Mouse (Mus musculus): Measurements from ENCODE around the gene Tex44. TPM values are rescaled to one million over a fixed set of nuclear protein-coding genes. Genes with fewer than 3 reads are reported as not detected.

Tex44 gene
- polyA plus RNA-seq (2015; fragmentation: Nextera tagmentation; extraction: Ambion mirVana), result not detected in 2 replicates

DNA sequence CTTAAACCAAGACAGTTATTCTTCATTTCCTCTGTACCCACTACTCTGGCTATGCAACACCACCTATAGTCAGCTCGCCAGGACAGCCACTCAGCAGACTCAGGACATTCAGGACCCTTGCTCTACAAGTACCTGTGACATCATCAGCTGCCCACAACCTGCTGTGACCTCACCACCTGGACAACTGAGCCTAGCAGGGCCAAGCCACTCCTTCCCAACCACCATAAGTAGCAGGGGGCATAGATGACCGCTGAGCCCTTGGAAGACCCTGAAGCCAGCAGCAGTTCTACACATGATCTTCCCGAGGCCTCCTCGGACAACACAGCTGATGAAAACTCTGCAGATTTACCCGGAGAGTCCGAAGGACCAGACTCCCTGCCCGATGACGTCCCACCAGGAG is at the start of gene Tex44, which contains the start of gene Nmur1:
Gene Tex44, plus strand, starts transcription at position 202 of the 400 bp plus-strand sequence.
Gene Nmur1, minus strand, starts transcription at position 101 of the 400 bp plus-strand sequence.
- Histone ChIP-seq H3K36me3 (no peaks in the 10 kb centered on the region), H3K4me1 (replicated peaks) (no peaks in the 10 kb centered on the region), H3K4me2 (no peak within 1 kb of the TSS), H3K4me3 (replicated peaks) (no peak within 1 kb of the TSS), H3K27ac (no peak within 1 kb of the TSS), H3K9ac (no peak within 1 kb of the TSS), H3K9me3 (replicated peaks) (no peaks in the 10 kb centered on the region), H3K27me3 (no peaks in the 10 kb centered on the region)
- DNase-seq, result no peak
- ATAC-seq (ENCODE audit: low read depth), result no peak
- 79% methylated on average over 8 of the region's 8 CpGs for WGBS (ENCODE audit: insufficient replicate concordance)

DNA sequence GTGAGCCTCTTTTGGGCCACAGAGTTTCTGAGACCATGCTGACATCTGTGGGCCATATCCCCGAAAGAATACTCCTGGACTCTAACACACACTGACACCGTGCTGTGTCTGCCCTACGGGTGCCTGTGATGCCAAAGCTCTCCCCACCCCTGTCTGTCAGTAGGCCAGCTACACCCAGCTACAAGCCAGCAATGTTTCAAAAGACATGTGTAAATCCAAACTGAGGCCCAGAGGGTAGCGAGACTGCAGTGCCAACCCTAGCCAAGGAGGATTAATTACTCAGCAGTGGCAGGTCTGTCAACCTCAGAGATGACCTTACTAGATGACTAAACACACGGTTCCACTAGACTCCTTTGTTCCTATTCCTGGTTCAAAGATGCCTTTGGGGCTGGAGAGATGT is 49.8 kb upstream of the Tex44 start:
- H3K27me3 ChIP-seq, result no peaks in the 10 kb centered on the region
- no peak overlapping the region for H3K9ac ChIP-seq
- DNase-seq (no peak), ATAC-seq (ENCODE audit: low read depth) (no peak)
- H3K4me3 ChIP-seq (replicated peaks), result no peak overlapping the region
- no peaks in the 10 kb centered on the region for H3K36me3 ChIP-seq
- no peak overlapping the region for H3K4me2 ChIP-seq
- 69% methylated on average over 5 of the region's 5 CpGs for WGBS (ENCODE audit: insufficient replicate concordance)
- no peak overlapping the region for H3K27ac ChIP-seq
- H3K4me1 ChIP-seq (replicated peaks), result peaks cover 17% of the 10 kb centered on the region; the same call in 1 of the 2 replicates
- no peaks in the 10 kb centered on the region for H3K9me3 ChIP-seq (replicated peaks)

DNA sequence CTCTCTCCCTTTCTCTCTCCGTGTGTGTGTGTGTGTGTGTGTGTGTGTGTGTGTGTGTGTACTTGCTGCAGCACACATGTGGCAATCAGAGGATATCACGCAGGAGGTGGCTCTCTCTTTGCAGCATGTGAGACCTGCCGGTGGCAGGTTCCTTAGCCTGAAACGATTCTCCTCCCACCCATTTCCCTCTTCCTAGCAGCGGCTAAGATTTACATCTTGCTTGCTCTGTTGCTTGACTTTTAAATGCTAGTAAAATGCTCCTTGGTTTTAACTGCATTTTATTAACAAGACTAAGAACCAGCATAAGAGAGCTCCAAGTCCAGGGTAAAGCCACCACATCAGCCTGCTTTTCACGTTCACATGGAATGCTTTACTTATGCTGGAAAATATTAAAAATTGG is 47.5 kb upstream of the Tex44 start:
- no peak overlapping the region for H3K9ac ChIP-seq
- no peak overlapping the region for H3K4me2 ChIP-seq
- ATAC-seq (ENCODE audit: low read depth), result no peak
- H3K4me1 ChIP-seq (replicated peaks), result peaks cover 17% of the 10 kb centered on the region; the same call in 1 of the 2 replicates
- DNase-seq, result no peak
- H3K27ac ChIP-seq, result no peak overlapping the region
- H3K4me3 ChIP-seq (replicated peaks), result no peak overlapping the region
- 26% methylated on average over 6 of the region's 6 CpGs for WGBS (ENCODE audit: insufficient replicate concordance)
- no peaks in the 10 kb centered on the region for H3K36me3 ChIP-seq
- no peaks in the 10 kb centered on the region for H3K9me3 ChIP-seq (replicated peaks)
- H3K27me3 ChIP-seq, result no peaks in the 10 kb centered on the region

DNA sequence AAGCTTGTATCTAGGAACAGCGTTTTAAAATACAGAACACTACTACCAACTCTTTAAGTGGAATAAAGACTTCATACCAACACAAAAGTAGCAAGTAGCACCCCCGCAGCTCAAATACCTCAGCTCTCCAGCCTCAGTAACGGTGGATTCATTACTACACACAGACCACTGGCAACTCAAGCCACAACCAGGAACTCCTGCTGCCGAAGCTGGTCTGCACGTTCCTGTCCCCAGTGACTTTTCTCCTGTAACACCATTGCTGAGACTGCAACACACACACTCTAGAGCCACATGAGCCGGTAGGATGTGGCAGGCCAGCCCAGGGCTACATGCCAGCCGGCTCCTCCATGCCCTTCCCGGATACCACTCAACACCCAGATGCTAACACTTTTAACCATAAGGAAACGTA is 47.0 kb upstream of the Tex44 start:
- no peak for ATAC-seq (ENCODE audit: low read depth)
- no peak for DNase-seq
- no peaks in the 10 kb centered on the region for H3K9me3 ChIP-seq (replicated peaks)
- 51% methylated on average over 9 of the region's 9 CpGs for WGBS (ENCODE audit: insufficient replicate concordance)
- H3K4me3 ChIP-seq (replicated peaks), result no peak overlapping the region
- peaks cover 17% of the 10 kb centered on the region; the same call in 1 of the 2 replicates for H3K4me1 ChIP-seq (replicated peaks)
- H3K27ac ChIP-seq, result no peak overlapping the region
- no peak overlapping the region for H3K4me2 ChIP-seq
- no peaks in the 10 kb centered on the region for H3K36me3 ChIP-seq
- no peak overlapping the region for H3K9ac ChIP-seq
- H3K27me3 ChIP-seq, result no peaks in the 10 kb centered on the region

DNA sequence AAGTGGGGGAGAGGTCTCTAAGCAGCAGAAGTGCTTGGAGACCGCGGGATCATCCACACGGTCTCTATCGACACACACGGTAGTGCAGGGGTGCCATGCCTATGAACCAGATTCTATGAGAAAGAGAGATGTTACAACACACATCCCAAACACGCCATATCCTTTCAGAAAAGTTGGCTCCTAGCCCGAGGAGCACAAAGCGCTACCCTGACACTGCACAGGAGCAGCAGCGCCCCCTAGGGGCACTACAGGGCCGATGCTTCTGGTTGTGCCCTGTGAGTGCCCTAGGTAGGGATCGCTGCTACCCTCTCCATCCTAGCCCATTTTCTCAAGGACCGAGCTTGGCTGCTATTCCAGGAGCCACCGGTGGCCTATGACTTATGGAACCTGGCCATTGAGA is 45.1 kb upstream of the Tex44 start:
- Histone ChIP-seq H3K4me1 (replicated peaks) (peaks cover 17% of the 10 kb centered on the region; the same call in 1 of the 2 replicates), H3K4me3 (replicated peaks) (peak overlapping the region; percentile 33), H3K4me2 (peak overlapping the region; percentile 61), H3K9me3 (replicated peaks) (no peaks in the 10 kb centered on the region), H3K27me3 (no peaks in the 10 kb centered on the region), H3K9ac (peak overlapping the region; percentile 41; the same call in 1 of the 2 replicates), H3K27ac (no peak overlapping the region), H3K36me3 (no peaks in the 10 kb centered on the region)
- WGBS (ENCODE audit: insufficient replicate concordance), result 12% methylated on average over 13 of the region's 13 CpGs
- peak; percentile 64 for ATAC-seq (ENCODE audit: low read depth)
- DNase-seq, result peak; percentile 48

DNA sequence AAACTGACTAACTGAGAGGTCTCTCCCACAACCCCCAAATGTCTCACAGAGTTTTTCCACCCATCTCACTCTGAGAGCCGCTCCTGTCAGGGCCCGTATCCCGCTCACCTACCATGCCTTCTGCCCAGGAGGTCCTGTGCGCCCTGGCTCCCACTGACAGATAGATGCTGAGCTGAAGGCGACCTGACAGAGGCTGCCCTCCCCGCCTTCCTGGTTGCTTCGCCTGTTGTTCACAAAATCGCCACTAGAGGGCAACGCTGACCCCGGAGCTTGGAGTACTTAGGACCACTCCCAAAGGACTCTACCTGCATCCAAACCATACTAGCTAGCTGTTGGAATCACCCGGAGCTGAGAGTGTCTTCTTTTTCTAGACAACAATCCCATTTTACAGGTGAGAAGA is 36.9 kb upstream of the Tex44 start:
- Histone ChIP-seq H3K4me2 (no peak overlapping the region), H3K4me1 (replicated peaks) (no peaks in the 10 kb centered on the region), H3K9me3 (replicated peaks) (no peaks in the 10 kb centered on the region), H3K27ac (no peak overlapping the region), H3K4me3 (replicated peaks) (no peak overlapping the region), H3K27me3 (0 out of 2 replicates have a peak, but pooled peaks cover 2% of the 10 kb centered on the region), H3K9ac (no peak overlapping the region), H3K36me3 (no peaks in the 10 kb centered on the region)
- DNase-seq (peak; percentile 40), ATAC-seq (ENCODE audit: low read depth) (0 out of 2 replicates have a peak, but pooled peaks have one; percentile 43)
- WGBS (ENCODE audit: insufficient replicate concordance), result 2% methylated on average over 11 of the region's 11 CpGs

DNA sequence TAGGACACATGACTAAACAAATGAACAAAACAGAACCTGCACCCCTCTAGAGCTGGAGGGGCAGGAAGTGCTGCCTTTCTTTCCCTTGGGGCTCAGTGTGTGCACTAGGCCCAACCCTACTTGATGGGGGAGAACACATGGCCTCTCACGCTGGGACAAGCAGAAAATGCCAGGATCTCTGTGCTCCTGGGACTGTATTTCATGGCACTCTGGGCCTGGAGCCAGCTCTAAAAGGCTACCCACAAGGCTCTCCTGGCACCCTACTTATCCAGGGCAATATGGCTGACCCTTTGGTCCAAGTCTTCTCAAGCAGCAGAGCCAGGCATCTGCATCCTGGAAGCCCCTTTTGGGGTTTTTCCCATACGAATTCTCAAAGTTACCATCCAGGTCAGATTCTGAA is 34.7 kb upstream of the Tex44 start:
- ATAC-seq (ENCODE audit: low read depth) (no peak), DNase-seq (no peak)
- Histone ChIP-seq H3K9ac (no peak overlapping the region), H3K36me3 (no peaks in the 10 kb centered on the region), H3K4me1 (replicated peaks) (no peaks in the 10 kb centered on the region), H3K4me3 (replicated peaks) (no peak overlapping the region), H3K4me2 (no peak overlapping the region), H3K27me3 (0 out of 2 replicates have a peak, but pooled peaks cover 2% of the 10 kb centered on the region), H3K27ac (no peak overlapping the region), H3K9me3 (replicated peaks) (no peaks in the 10 kb centered on the region)
- 66% methylated on average over 2 of the region's 2 CpGs for WGBS (ENCODE audit: insufficient replicate concordance)

DNA sequence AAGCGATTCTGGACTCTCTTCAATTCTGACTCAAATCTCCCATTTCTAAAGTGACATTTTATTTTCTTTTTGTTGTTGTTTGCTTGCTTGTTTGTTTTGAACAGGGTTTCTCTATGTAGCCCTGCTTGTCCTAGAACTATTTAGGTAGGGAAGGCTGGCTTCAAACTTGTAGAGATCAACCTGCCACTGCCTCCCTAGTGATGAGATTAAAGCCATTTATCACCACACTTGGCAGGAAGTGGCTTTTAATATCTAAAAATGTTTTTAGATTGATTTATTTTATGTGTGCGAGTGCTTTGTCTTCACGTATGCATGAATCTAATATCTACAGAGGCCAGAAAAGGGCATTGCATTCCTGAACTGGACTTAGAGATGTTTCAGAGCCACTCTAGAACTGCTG is 32.9 kb upstream of the Tex44 start:
- no peak for DNase-seq
- Histone ChIP-seq H3K27ac (no peak overlapping the region), H3K4me1 (replicated peaks) (peaks cover 3% of the 10 kb centered on the region; the same call in 1 of the 2 replicates), H3K4me2 (no peak overlapping the region), H3K9me3 (replicated peaks) (no peaks in the 10 kb centered on the region), H3K9ac (no peak overlapping the region), H3K4me3 (replicated peaks) (no peak overlapping the region), H3K27me3 (no peaks in the 10 kb centered on the region), H3K36me3 (no peaks in the 10 kb centered on the region)
- no peak for ATAC-seq (ENCODE audit: low read depth)
- WGBS (ENCODE audit: insufficient replicate concordance), result 57% methylated on average over 3 of the region's 3 CpGs

DNA sequence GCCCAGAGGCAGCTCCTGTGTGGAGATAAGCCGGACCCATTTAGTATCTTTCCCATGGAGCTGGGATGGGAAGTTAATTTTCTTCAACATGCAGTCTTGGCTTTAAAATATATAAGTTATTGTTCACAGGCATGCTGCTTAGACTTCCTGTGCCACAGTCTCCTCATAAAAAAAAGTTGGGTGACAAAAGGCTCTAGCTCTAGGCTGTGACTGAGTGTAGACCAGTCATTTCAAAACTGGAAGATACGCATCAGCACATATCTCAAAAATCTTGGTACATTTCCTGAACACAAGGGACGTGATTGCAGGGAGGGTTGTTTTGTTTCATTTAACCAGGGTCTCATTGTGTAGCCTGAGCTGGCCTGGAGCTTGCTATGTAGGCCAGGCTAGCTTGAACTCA is 31.9 kb upstream of the Tex44 start:
- no peak overlapping the region for H3K4me3 ChIP-seq (replicated peaks)
- no peak overlapping the region for H3K9ac ChIP-seq
- ATAC-seq (ENCODE audit: low read depth), result no peak
- H3K4me1 ChIP-seq (replicated peaks), result peaks cover 8% of the 10 kb centered on the region
- WGBS (ENCODE audit: insufficient replicate concordance), result 61% methylated on average over 3 of the region's 3 CpGs
- no peaks in the 10 kb centered on the region for H3K36me3 ChIP-seq
- H3K4me2 ChIP-seq, result no peak overlapping the region
- H3K9me3 ChIP-seq (replicated peaks), result no peaks in the 10 kb centered on the region
- no peak overlapping the region for H3K27ac ChIP-seq
- no peaks in the 10 kb centered on the region for H3K27me3 ChIP-seq
- no peak for DNase-seq

DNA sequence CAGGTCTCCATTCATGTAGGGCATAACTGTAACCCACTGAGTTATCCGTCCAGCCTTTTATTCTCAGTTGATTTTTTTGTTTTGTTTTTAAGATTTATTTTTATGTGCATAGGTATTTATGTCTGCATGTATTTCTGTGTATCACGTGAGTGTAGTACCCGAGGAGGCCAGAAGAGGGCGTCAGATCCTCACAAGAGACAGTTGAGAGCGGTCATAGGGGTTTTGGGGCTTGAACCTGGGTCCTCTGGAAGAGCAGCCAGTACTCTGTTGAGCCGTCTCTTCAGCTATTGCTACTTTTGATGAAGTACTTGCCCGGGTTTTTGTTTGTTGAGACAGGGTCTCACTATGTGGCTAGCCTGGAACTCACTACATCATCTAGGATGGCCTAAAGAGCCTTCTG is 30.2 kb upstream of the Tex44 start:
- DNase-seq, result no peak
- WGBS (ENCODE audit: insufficient replicate concordance), result 63% methylated on average over 7 of the region's 7 CpGs

DNA sequence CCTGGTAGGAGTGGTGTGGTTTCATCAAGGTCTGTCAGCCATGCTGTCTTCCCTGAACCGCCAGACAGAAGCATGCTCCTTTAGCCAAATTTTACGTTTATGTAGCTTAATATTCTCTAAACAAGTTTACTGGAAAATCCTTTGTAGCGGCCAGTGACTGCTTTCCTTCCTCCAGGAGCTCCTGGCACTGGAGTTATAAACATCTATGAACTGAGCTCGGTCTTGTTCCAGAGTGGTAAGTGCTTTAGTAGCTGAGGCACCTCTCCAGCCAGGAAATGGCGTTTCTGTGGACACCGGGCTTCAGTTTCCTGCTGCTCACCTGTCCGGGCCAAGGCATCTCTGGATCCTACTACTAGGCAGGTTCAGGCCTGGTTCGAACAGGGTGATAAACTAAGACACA is 28.5 kb upstream of the Tex44 start:
- no peak overlapping the region for H3K4me3 ChIP-seq (replicated peaks)
- no peaks in the 10 kb centered on the region for H3K27me3 ChIP-seq
- H3K27ac ChIP-seq, result no peak overlapping the region
- no peaks in the 10 kb centered on the region for H3K36me3 ChIP-seq
- H3K4me1 ChIP-seq (replicated peaks), result peaks cover 11% of the 10 kb centered on the region
- H3K9ac ChIP-seq, result no peak overlapping the region
- no peaks in the 10 kb centered on the region for H3K9me3 ChIP-seq (replicated peaks)
- no peak overlapping the region for H3K4me2 ChIP-seq
- 67% methylated on average over 8 of the region's 8 CpGs for WGBS (ENCODE audit: insufficient replicate concordance)
- ATAC-seq (ENCODE audit: low read depth) (no peak), DNase-seq (no peak)

More for the DNA sequence above, 30.2 kb upstream of the Tex44 start:
- H3K4me1 ChIP-seq (replicated peaks), result peaks cover 11% of the 10 kb centered on the region
- H3K27me3 ChIP-seq, result no peaks in the 10 kb centered on the region
- H3K4me3 ChIP-seq (replicated peaks), result no peak overlapping the region
- H3K4me2 ChIP-seq, result no peak overlapping the region
- no peak for ATAC-seq (ENCODE audit: low read depth)
- H3K36me3 ChIP-seq, result no peaks in the 10 kb centered on the region
- no peak overlapping the region for H3K27ac ChIP-seq
- H3K9me3 ChIP-seq (replicated peaks), result no peaks in the 10 kb centered on the region
- H3K9ac ChIP-seq, result no peak overlapping the region

DNA sequence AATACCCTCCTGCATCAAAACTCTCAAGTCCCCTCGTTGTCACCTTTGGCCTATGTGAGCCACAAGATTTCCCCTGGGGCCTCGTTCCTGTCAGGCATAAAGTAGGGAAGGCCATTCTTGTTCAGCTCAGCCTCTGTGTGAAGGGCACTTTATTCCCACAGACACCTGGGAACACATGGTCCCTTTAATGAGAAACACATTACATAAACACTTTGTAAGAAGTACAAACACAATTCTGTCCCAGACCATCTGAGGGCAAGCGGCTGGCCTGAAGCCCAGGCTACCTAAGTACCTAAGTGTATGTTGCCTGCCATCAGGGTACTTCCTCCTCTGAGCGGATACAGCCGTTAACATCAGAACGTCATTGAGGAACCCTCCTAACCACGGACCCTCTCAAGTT is 27.9 kb upstream of the Tex44 start:
- DNase-seq (no peak), ATAC-seq (ENCODE audit: low read depth) (no peak)
- H3K36me3 ChIP-seq, result no peaks in the 10 kb centered on the region
- H3K27me3 ChIP-seq, result no peaks in the 10 kb centered on the region
- no peaks in the 10 kb centered on the region for H3K9me3 ChIP-seq (replicated peaks)
- H3K4me2 ChIP-seq, result no peak overlapping the region
- no peak overlapping the region for H3K4me3 ChIP-seq (replicated peaks)
- no peak overlapping the region for H3K9ac ChIP-seq
- H3K4me1 ChIP-seq (replicated peaks), result peaks cover 11% of the 10 kb centered on the region
- no peak overlapping the region; the same call in 1 of the 2 replicates for H3K27ac ChIP-seq
- WGBS (ENCODE audit: insufficient replicate concordance), result 25% methylated on average over 7 of the region's 7 CpGs

All from liver, embryonic 13.5 days (tissue).